ENCODE assay signal across 11 mouse cellular contexts in genomic region chr14:76033221-76033637, GRCm38 (mm10). TPM values are rescaled to one million over a fixed set of nuclear protein-coding genes. Genes with fewer than 3 reads are reported as not detected.
DNase-seq lines count a peak whose midpoint lies in the region; ATAC-seq lines count a peak whose summit lies in the region.
"Had no signal": no experiment of that assay in that cellular context is flagged by ENCODE, and none has a peak within 500 bp of the region (broad histone marks: within the 10 kb centered on the region; RNA-seq: fewer than 3 reads in every experiment).

No protein-coding gene starts in this region.

- H3K9ac ChIP-seq in embryonic facial prominence, embryonic 12.5 days = no peak overlapping the region
- 0 out of 2 replicates have a peak overlapping the region, but pooled peaks have one; percentile 3 for H3K9ac ChIP-seq in hindbrain, embryonic 13.5 days
- 0 out of 2 replicates have a peak overlapping the region, but pooled peaks have one; percentile 4 for H3K9ac ChIP-seq in midbrain, embryonic 14.5 days (replicated peaks; ENCODE audit: low read length)
- H3K9ac ChIP-seq in heart, embryonic 11.5 days (ENCODE audit: low read depth, low read length) = no peak overlapping the region
- H3K9ac ChIP-seq: liver, embryonic 15.5 days had no signal

- peak; percentile 60; the same call in 1 of the 2 replicates for ATAC-seq in embryonic facial prominence, embryonic 12.5 days (ENCODE audit: insufficient number of reproducible peaks, insufficient read depth, low FRiP score, low TSS enrichment)
- ATAC-seq in hindbrain, embryonic 13.5 days (ENCODE audit: low FRiP score) = peak; percentile 81
- ATAC-seq in midbrain, embryonic 14.5 days (ENCODE audit: low FRiP score, low TSS enrichment) = peak; percentile 82
- ATAC-seq in heart, embryonic 11.5 days (replicated peaks; ENCODE audit: insufficient number of reproducible peaks, low FRiP score, low TSS enrichment) = no peak

- H3K4me2 ChIP-seq in embryonic facial prominence, embryonic 12.5 days (replicated peaks) = peak overlapping the region; percentile 21; the same call in 1 of the 2 replicates
- H3K4me2 ChIP-seq in hindbrain, embryonic 13.5 days = peak overlapping the region; percentile 39
- peak overlapping the region; percentile 34 for H3K4me2 ChIP-seq in midbrain, embryonic 14.5 days (ENCODE audit: low read length)
- H3K4me2 ChIP-seq in heart, embryonic 11.5 days = no peak overlapping the region
- H3K4me2 ChIP-seq: liver, embryonic 15.5 days had no signal

- peak overlapping the region; percentile 61 for H3K27ac ChIP-seq in embryonic facial prominence, embryonic 12.5 days
- H3K27ac ChIP-seq in hindbrain, embryonic 13.5 days = peak overlapping the region; percentile 89
- H3K27ac ChIP-seq in midbrain, embryonic 14.5 days (replicated peaks; ENCODE audit: low read depth, low read length) = peak overlapping the region; percentile 83
- H3K27ac ChIP-seq in heart, embryonic 11.5 days (ENCODE audit: low read depth, low read length) = no peak overlapping the region
- H3K27ac ChIP-seq: liver, embryonic 15.5 days had no signal

- no peaks in the 10 kb centered on the region for H3K9me3 ChIP-seq in embryonic facial prominence, embryonic 12.5 days
- no peaks in the 10 kb centered on the region for H3K9me3 ChIP-seq in hindbrain, embryonic 13.5 days
- no peaks in the 10 kb centered on the region for H3K9me3 ChIP-seq in midbrain, embryonic 14.5 days (ENCODE audit: control insufficient read depth, low read length)
- H3K9me3 ChIP-seq in heart, embryonic 11.5 days (replicated peaks; ENCODE audit: control insufficient read depth, low read length) = no peaks in the 10 kb centered on the region
- H3K9me3 ChIP-seq: liver, embryonic 15.5 days had no signal

- H3K27me3 ChIP-seq in embryonic facial prominence, embryonic 12.5 days = no peaks in the 10 kb centered on the region
- no peaks in the 10 kb centered on the region for H3K27me3 ChIP-seq in hindbrain, embryonic 13.5 days
- no peaks in the 10 kb centered on the region for H3K27me3 ChIP-seq in midbrain, embryonic 14.5 days (ENCODE audit: control insufficient read depth, insufficient read depth, low read length)
- no peaks in the 10 kb centered on the region for H3K27me3 ChIP-seq in heart, embryonic 11.5 days (ENCODE audit: control insufficient read depth, insufficient read depth, low read length)
- H3K27me3 ChIP-seq: liver, embryonic 15.5 days had no signal

- peaks cover 23% of the 10 kb centered on the region for H3K4me1 ChIP-seq in embryonic facial prominence, embryonic 12.5 days
- H3K4me1 ChIP-seq in hindbrain, embryonic 13.5 days (replicated peaks) = peaks cover 40% of the 10 kb centered on the region
- peaks cover 41% of the 10 kb centered on the region for H3K4me1 ChIP-seq in midbrain, embryonic 14.5 days (ENCODE audit: control insufficient read depth, insufficient read depth, low read length)
- H3K4me1 ChIP-seq in heart, embryonic 11.5 days (ENCODE audit: control insufficient read depth, insufficient read depth, low read length) = no peaks in the 10 kb centered on the region
- H3K4me1 ChIP-seq: liver, embryonic 15.5 days had no signal

- WGBS in embryonic facial prominence, embryonic 12.5 days = 13% methylated on average over 7 of the region's 7 CpGs
- WGBS in hindbrain, embryonic 13.5 days = 5% methylated on average over 7 of the region's 7 CpGs
- 1% methylated on average over 7 of the region's 7 CpGs for WGBS in midbrain, embryonic 14.5 days
- 57% methylated on average over 7 of the region's 7 CpGs for WGBS in heart, embryonic 11.5 days (ENCODE audit: insufficient replicate concordance)

- no peak overlapping the region for H3K4me3 ChIP-seq in embryonic facial prominence, embryonic 12.5 days
- H3K4me3 ChIP-seq in hindbrain, embryonic 13.5 days = no peak overlapping the region
- no peak overlapping the region for H3K4me3 ChIP-seq in midbrain, embryonic 14.5 days (replicated peaks; ENCODE audit: low read depth, low read length)
- H3K4me3 ChIP-seq in heart, embryonic 11.5 days (ENCODE audit: low read depth, low read length) = no peak overlapping the region
- H3K4me3 ChIP-seq: liver, embryonic 15.5 days had no signal

- H3K36me3 ChIP-seq in embryonic facial prominence, embryonic 12.5 days = no peaks in the 10 kb centered on the region
- no peaks in the 10 kb centered on the region for H3K36me3 ChIP-seq in hindbrain, embryonic 13.5 days
- no peaks in the 10 kb centered on the region for H3K36me3 ChIP-seq in midbrain, embryonic 14.5 days (ENCODE audit: control insufficient read depth, insufficient read depth, low read length)
- H3K36me3 ChIP-seq in heart, embryonic 11.5 days (ENCODE audit: control insufficient read depth, insufficient read depth, low read length) = no peaks in the 10 kb centered on the region
- H3K36me3 ChIP-seq: liver, embryonic 15.5 days had no signal

- peak; percentile 23 for DNase-seq in NIH3T3 (ENCODE audit: low read depth)
- DNase-seq in midbrain, embryonic 14.5 days = peak; percentile 82
- no peak for DNase-seq in kidney, postnatal 25 days
- DNase-seq in layer of hippocampus, postnatal 36 days = no peak
- no peak for DNase-seq in testis, postnatal 10 days (ENCODE audit: low spot score)
- DNase-seq: gastrocnemius, postnatal 36 days; right cerebral cortex, adult 18-20 months had no signal

RNA-seq across cellular contexts. Expression of gene Gtf2f2, which starts 22.6 kb away (rescaled TPM):
- polyA plus RNA-seq in embryonic facial prominence, embryonic 12.5 days (2016; fragmentation: Nextera tagmentation; extraction: Ambion mirVana) = 37.7 and 39.5 TPM in 2 replicates
- 38.9 and 43.3 TPM in 2 replicates for polyA plus RNA-seq in hindbrain, embryonic 13.5 days (2015; fragmentation: Nextera tagmentation; extraction: Ambion mirVana)
- polyA plus RNA-seq in midbrain, embryonic 14.5 days (2014; fragmentation: Nextera tagmentation; extraction: Ambion mirVana) = 40.1 and 44.3 TPM in 2 replicates
- total RNA-seq in layer of hippocampus, postnatal 36 days (2021) = 10 to 100 TPM; 20.6 to 20.7 TPM
- 34.7 and 36.7 TPM in 2 replicates for polyA plus RNA-seq in heart, embryonic 11.5 days (2014; fragmentation: Nextera tagmentation; extraction: Ambion mirVana)

Comparison
In these comparisons a context has a peak if more than half of its experiments do, and no peak if none do; other contexts are left out.
1. DNase-seq: peak in NIH3T3 (single experiment) and midbrain, embryonic 14.5 days (single experiment); none in kidney, postnatal 25 days (0 of 2), layer of hippocampus, postnatal 36 days (0 of 2) and testis, postnatal 10 days (single experiment).
2. H3K9ac ChIP-seq: peak in hindbrain, embryonic 13.5 days (single experiment) and midbrain, embryonic 14.5 days (single experiment); none in embryonic facial prominence, embryonic 12.5 days (single experiment) and heart, embryonic 11.5 days (single experiment).